ENCODE assay signal across 13 mouse cellular contexts in the genomic region with DNA sequence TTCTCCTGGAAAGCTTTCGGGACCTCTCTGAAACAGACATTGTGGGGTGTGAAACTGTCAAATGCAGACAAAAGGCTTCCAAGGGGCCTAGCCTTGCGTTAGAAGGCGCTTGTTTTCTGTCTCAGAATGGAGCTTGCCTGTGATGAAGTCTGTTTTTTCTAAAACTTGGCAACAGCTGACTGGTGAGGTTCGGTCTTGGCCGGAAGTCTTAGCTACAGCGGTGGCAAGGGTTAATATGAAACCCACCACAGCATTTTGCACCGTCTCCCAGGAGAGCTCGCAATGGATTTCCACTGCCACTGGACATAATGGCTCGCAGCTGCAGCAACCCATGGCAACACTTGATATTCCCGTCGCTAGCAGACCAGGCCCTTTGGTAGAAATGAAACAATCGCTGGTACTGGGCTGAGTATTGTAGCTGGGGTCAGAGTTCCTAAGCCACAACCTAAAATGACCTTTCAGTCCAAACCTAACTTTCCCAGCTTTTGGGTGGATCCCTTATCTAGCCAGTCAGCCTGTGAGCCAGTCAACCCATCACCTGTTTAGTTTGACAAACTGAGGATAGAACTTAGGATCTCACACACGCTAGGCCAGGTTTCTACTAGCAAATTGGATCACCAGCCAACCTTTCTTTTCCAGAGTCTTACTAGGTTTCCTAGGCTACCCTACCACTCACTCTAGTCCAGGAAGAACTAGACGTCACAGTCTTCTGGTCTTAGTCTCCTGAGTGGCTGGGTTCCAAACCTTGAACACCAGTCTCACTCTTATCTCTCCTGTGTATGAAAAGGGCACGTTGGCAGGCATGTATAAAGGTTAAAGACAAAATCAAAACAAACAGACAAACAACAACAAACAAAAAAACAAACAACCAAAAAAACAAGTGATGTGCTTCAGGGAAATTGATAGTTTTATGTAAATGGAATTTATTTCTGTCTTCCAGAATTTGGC.
DNase-seq lines count a peak whose midpoint lies in the region; ATAC-seq and TF ChIP-seq lines count a peak whose summit lies in the region.
"Had no signal": no experiment of that assay in that cellular context is flagged by ENCODE, and none has a peak within 500 bp of the region (broad histone marks: within the 10 kb centered on the region; RNA-seq: fewer than 3 reads in every experiment).

No protein-coding gene starts in this region.

- ATAC-seq in liver, embryonic 16.5 days (ENCODE audit: low read depth) = 0 out of 2 replicates have a peak, but pooled peaks have one; percentile 9
- ATAC-seq in liver, embryonic 11.5 days (replicated peaks; ENCODE audit: low FRiP score) = no peak; the same call in 1 of the 2 replicates
- ATAC-seq in forebrain, embryonic 11.5 days (replicated peaks; ENCODE audit: low FRiP score) = 0 out of 2 replicates have a peak, but pooled peaks have one; percentile 36
- ATAC-seq in hindbrain, embryonic 15.5 days (ENCODE audit: low FRiP score, low read depth) = peak; percentile 59; the same call in 1 of the 2 replicates
- no peak for ATAC-seq in midbrain, postnatal 0 days (ENCODE audit: low FRiP score)
- ATAC-seq: intestine, embryonic 15.5 days had no signal

- no peak overlapping the region for H3K9ac ChIP-seq in liver, embryonic 16.5 days (ENCODE audit: low read depth, low read length)
- H3K9ac ChIP-seq in liver, embryonic 11.5 days (ENCODE audit: low read depth, low read length) = no peak overlapping the region
- no peak overlapping the region for H3K9ac ChIP-seq in forebrain, embryonic 11.5 days (ENCODE audit: low read length)
- H3K9ac ChIP-seq in hindbrain, embryonic 15.5 days = no peak overlapping the region
- H3K9ac ChIP-seq in midbrain, postnatal 0 days (replicated peaks; ENCODE audit: low read length, poor library complexity, severe bottlenecking) = no peak overlapping the region
- H3K9ac ChIP-seq: embryonic facial prominence, embryonic 12.5 days; heart, embryonic 13.5 days; intestine, embryonic 15.5 days had no signal

- DNase-seq in liver, embryonic 11.5 days (ENCODE audit: low spot score) = no peak
- DNase-seq in forebrain, embryonic 11.5 days (ENCODE audit: low spot score) = peak; percentile 52
- peak; percentile 59 for DNase-seq in midbrain, postnatal 0 days (ENCODE audit: low spot score)
- DNase-seq in left cerebral cortex, postnatal 25 days (ENCODE audit: low spot score in 2 of 2) = no peak
- no peak for DNase-seq in ovary, postnatal 36 days (ENCODE audit: low spot score)
- no peak for DNase-seq in frontal cortex, adult 2 months (ENCODE audit: extremely low spot score in 1 of 2, low spot score in 1 of 2)
- DNase-seq: B cell, adult 2 months; spleen, adult 18-20 months had no signal

- H3K4me2 ChIP-seq in liver, embryonic 16.5 days (ENCODE audit: low read depth, low read length) = no peak overlapping the region
- no peak overlapping the region for H3K4me2 ChIP-seq in liver, embryonic 11.5 days
- H3K4me2 ChIP-seq in forebrain, embryonic 11.5 days (ENCODE audit: low read depth, low read length, severe bottlenecking) = no peak overlapping the region
- no peak overlapping the region for H3K4me2 ChIP-seq in hindbrain, embryonic 15.5 days
- H3K4me2 ChIP-seq in midbrain, postnatal 0 days (ENCODE audit: low read depth, low read length, poor library complexity, severe bottlenecking) = no peak overlapping the region
- H3K4me2 ChIP-seq: embryonic facial prominence, embryonic 12.5 days; heart, embryonic 13.5 days; intestine, embryonic 15.5 days had no signal

- H3K27me3 ChIP-seq in liver, embryonic 16.5 days (ENCODE audit: control insufficient read depth, insufficient read depth, low read depth, low read length) = no peaks in the 10 kb centered on the region
- no peaks in the 10 kb centered on the region for H3K27me3 ChIP-seq in liver, embryonic 11.5 days (replicated peaks; ENCODE audit: control insufficient read depth, insufficient read depth, low read length)
- H3K27me3 ChIP-seq in forebrain, embryonic 11.5 days (ENCODE audit: control insufficient read depth, insufficient read depth, low read length) = no peaks in the 10 kb centered on the region
- H3K27me3 ChIP-seq in hindbrain, embryonic 15.5 days = no peaks in the 10 kb centered on the region
- no peaks in the 10 kb centered on the region for H3K27me3 ChIP-seq in midbrain, postnatal 0 days (ENCODE audit: insufficient read depth, low read length)
- H3K27me3 ChIP-seq: embryonic facial prominence, embryonic 12.5 days; heart, embryonic 13.5 days; intestine, embryonic 15.5 days had no signal

- H3K27ac ChIP-seq in liver, embryonic 16.5 days (ENCODE audit: low read length) = no peak overlapping the region
- H3K27ac ChIP-seq in liver, embryonic 11.5 days (ENCODE audit: low read depth, low read length) = no peak overlapping the region
- H3K27ac ChIP-seq in forebrain, embryonic 11.5 days (ENCODE audit: low read depth, low read length) = no peak overlapping the region
- H3K27ac ChIP-seq in hindbrain, embryonic 15.5 days (replicated peaks) = 0 out of 2 replicates have a peak overlapping the region, but pooled peaks have one; percentile 27
- no peak overlapping the region for H3K27ac ChIP-seq in midbrain, postnatal 0 days (ENCODE audit: low read depth, low read length)
- H3K27ac ChIP-seq: embryonic facial prominence, embryonic 12.5 days; heart, embryonic 13.5 days; intestine, embryonic 15.5 days had no signal

- H3K9me3 ChIP-seq in liver, embryonic 16.5 days (replicated peaks; ENCODE audit: control insufficient read depth, low read length) = no peaks in the 10 kb centered on the region
- no peaks in the 10 kb centered on the region for H3K9me3 ChIP-seq in liver, embryonic 11.5 days (ENCODE audit: control insufficient read depth, low read length)
- H3K9me3 ChIP-seq in forebrain, embryonic 11.5 days (ENCODE audit: control insufficient read depth, low read length) = no peaks in the 10 kb centered on the region
- H3K9me3 ChIP-seq in hindbrain, embryonic 15.5 days = no peaks in the 10 kb centered on the region
- H3K9me3 ChIP-seq in midbrain, postnatal 0 days (ENCODE audit: low read length) = no peaks in the 10 kb centered on the region
- H3K9me3 ChIP-seq: embryonic facial prominence, embryonic 12.5 days; heart, embryonic 13.5 days; intestine, embryonic 15.5 days had no signal

- 68% methylated on average over 15 of the region's 15 CpGs for WGBS in liver, embryonic 16.5 days (ENCODE audit: insufficient replicate concordance)
- 77% methylated on average over 15 of the region's 15 CpGs for WGBS in liver, embryonic 11.5 days
- 35% methylated on average over 15 of the region's 15 CpGs for WGBS in forebrain, embryonic 11.5 days
- 23% methylated on average over 15 of the region's 15 CpGs for WGBS in hindbrain, embryonic 15.5 days
- WGBS in midbrain, postnatal 0 days = 40% methylated on average over 15 of the region's 15 CpGs

- H3K36me3 ChIP-seq in liver, embryonic 16.5 days (ENCODE audit: control insufficient read depth, insufficient read depth) = no peaks in the 10 kb centered on the region
- no peaks in the 10 kb centered on the region for H3K36me3 ChIP-seq in liver, embryonic 11.5 days (ENCODE audit: control insufficient read depth, insufficient read depth, low read length)
- no peaks in the 10 kb centered on the region for H3K36me3 ChIP-seq in forebrain, embryonic 11.5 days (ENCODE audit: control insufficient read depth, insufficient read depth, low read length)
- no peaks in the 10 kb centered on the region for H3K36me3 ChIP-seq in hindbrain, embryonic 15.5 days
- no peaks in the 10 kb centered on the region for H3K36me3 ChIP-seq in midbrain, postnatal 0 days (ENCODE audit: insufficient read depth, low read length)
- H3K36me3 ChIP-seq: embryonic facial prominence, embryonic 12.5 days; heart, embryonic 13.5 days; intestine, embryonic 15.5 days had no signal

- intact Hi-C loops in left cerebral cortex, postnatal 25 days (cut with DNase I) = no loop called here

- H3K4me1 ChIP-seq in liver, embryonic 16.5 days (ENCODE audit: control insufficient read depth, low read depth, low read length) = no peaks in the 10 kb centered on the region
- H3K4me1 ChIP-seq in liver, embryonic 11.5 days (replicated peaks; ENCODE audit: control insufficient read depth, insufficient read depth, low read length) = no peaks in the 10 kb centered on the region
- H3K4me1 ChIP-seq in forebrain, embryonic 11.5 days (replicated peaks; ENCODE audit: control insufficient read depth, insufficient read depth, low read length) = 0 out of 2 replicates have a peak, but pooled peaks cover 3% of the 10 kb centered on the region
- H3K4me1 ChIP-seq in hindbrain, embryonic 15.5 days (replicated peaks) = 0 out of 2 replicates have a peak, but pooled peaks cover 2% of the 10 kb centered on the region
- H3K4me1 ChIP-seq in midbrain, postnatal 0 days (ENCODE audit: insufficient read depth, low read length) = no peaks in the 10 kb centered on the region
- H3K4me1 ChIP-seq: heart, embryonic 13.5 days; intestine, embryonic 15.5 days had no signal

- H3K4me3 ChIP-seq in liver, embryonic 16.5 days (ENCODE audit: low read depth, low read length) = no peak overlapping the region
- no peak overlapping the region for H3K4me3 ChIP-seq in liver, embryonic 11.5 days (ENCODE audit: low read depth, low read length)
- H3K4me3 ChIP-seq in forebrain, embryonic 11.5 days (ENCODE audit: low read depth, low read length) = no peak overlapping the region
- H3K4me3 ChIP-seq in hindbrain, embryonic 15.5 days = no peak overlapping the region
- no peak overlapping the region for H3K4me3 ChIP-seq in midbrain, postnatal 0 days (ENCODE audit: low read depth, low read length)
- H3K4me3 ChIP-seq: embryonic facial prominence, embryonic 12.5 days; heart, embryonic 13.5 days; intestine, embryonic 15.5 days had no signal

- TF ChIP-seq CTCF in midbrain, postnatal 0 days (IDR thresholded peaks at IDR 0.05) = no peak

Comparison
In these comparisons a context has a peak if more than half of its experiments do, and no peak if none do; other contexts are left out.
1. ATAC-seq: peak in liver, embryonic 16.5 days (single experiment), forebrain, embryonic 11.5 days (single experiment) and hindbrain, embryonic 15.5 days (single experiment); none in liver, embryonic 11.5 days (single experiment) and midbrain, postnatal 0 days (single experiment).
2. DNase-seq: peak in forebrain, embryonic 11.5 days (single experiment) and midbrain, postnatal 0 days (single experiment); none in liver, embryonic 11.5 days (single experiment), left cerebral cortex, postnatal 25 days (0 of 2), ovary, postnatal 36 days (single experiment) and frontal cortex, adult 2 months (0 of 2).